Mouse (Mus musculus): Measurements from ENCODE around the gene Slc25a16.

DNA sequence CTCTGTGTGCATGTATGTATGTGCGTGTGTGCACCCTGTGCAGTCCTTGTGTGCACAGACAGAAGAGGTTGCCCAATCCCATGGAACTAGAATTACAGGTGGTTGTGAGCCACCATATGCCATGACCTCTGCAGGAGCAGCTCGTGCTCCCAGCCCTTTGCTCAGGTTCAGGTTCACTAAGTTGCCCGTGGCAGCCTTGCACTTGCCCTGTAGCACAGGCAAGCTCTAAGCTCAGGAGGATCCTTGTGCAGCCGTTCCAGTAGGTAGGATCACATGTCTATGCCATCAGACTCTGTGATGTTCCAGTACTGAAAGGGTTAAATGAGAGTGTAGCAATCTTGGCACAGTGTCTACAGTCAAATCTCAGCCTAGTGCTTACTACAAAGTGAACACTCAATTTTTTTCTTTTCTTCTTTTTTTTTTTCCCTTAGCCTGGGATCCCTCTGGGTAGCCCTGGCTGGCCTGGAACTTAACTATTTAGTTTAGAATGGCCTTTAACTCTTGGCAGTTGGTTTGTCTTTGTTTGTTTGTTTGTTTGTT, 3.7 kb downstream of the Slc25a16 start:
- TF ChIP-seq CTCF (IDR thresholded peaks at IDR 0.05; ENCODE audit: control insufficient read depth, insufficient read depth, insufficient read length), result no peak
- no peak for TF ChIP-seq CEBPB (IDR thresholded peaks at IDR 0.05; ENCODE audit: low read depth)
- no peak for TF ChIP-seq MYOD1 (IDR thresholded peaks at IDR 0.05; ENCODE audit: control insufficient read depth, insufficient read length, low read depth)

All from C2C12 (cell line).